Mouse (Mus musculus) CH12.LX (cell line): ENCODE data around the gene Acoxl. TPM values are rescaled to one million over a fixed set of nuclear protein-coding genes. Genes with fewer than 3 reads are reported as not detected.

Source experiments
- DNase-seq: peaks from one replicate; pipeline ENCODE4 v3.0.0-alpha.2; 2013; ENCODE audit errors: extremely low read depth
- H3K27ac ChIP-seq: 2 replicates; pipeline ENCODE4 v1.5.1; 2012; ENCODE audit warnings: low read depth, mild to moderate bottlenecking, control low read depth, moderate library complexity; ENCODE audit not compliant: insufficient read depth
- H3K27me3 ChIP-seq: replicated peaks from 2 replicates; pipeline ENCODE3; 2012; ENCODE audit warnings: inconsistent platforms
- H3K36me3 ChIP-seq, 2 experiments: replicated peaks in 1 of 2; 2 replicates each; pipeline versions ENCODE3 to v1.6.1; 2012; ENCODE audit warnings: inconsistent platforms in 1 of 2, low read length in 1 of 2, mild to moderate bottlenecking in 1 of 2, mixed read lengths in 1 of 2, moderate library complexity in 1 of 2; ENCODE audit not compliant: control insufficient read depth in 1 of 2, insufficient read depth in 1 of 2
- H3K4me1 ChIP-seq, 2 experiments: 2 replicates each; pipeline ENCODE4 v1.6.1; 2012; ENCODE audit warnings: inconsistent platforms in 1 of 2, moderate library complexity in 1 of 2; ENCODE audit not compliant: insufficient read depth in 2 of 2, control insufficient read depth in 1 of 2
- H3K4me2 ChIP-seq: 2 replicates; pipeline ENCODE4 v1.6.1; 2012; ENCODE audit warnings: low read depth, mild to moderate bottlenecking, control low read depth; ENCODE audit not compliant: poor library complexity, insufficient read depth, severe bottlenecking
- H3K4me3 ChIP-seq, 3 experiments: fragments of 150-350 bp in 1 of 3; sonication (generic) in 1 of 3; replicated peaks in 1 of 3; 2 replicates each; pipeline versions ENCODE3 to v1.5.1; 2011 to 2012; ENCODE audit warnings: low read depth in 2 of 3, low read length in 2 of 3, mild to moderate bottlenecking in 2 of 3, moderate library complexity in 2 of 3, control low read depth in 1 of 3, improper control_type of control experiment in 1 of 3, inconsistent platforms in 1 of 3, mixed read lengths in 1 of 3; ENCODE audit not compliant: poor library complexity in 1 of 3
- H3K79me2 ChIP-seq: replicated peaks from 2 replicates; pipeline ENCODE4 v1.6.1; 2012; ENCODE audit warnings: mild to moderate bottlenecking, moderate library complexity; ENCODE audit not compliant: control insufficient read depth, poor library complexity, insufficient read depth, severe bottlenecking; ENCODE audit errors: extremely low read depth
- H3K9ac ChIP-seq: 2 replicates; pipeline ENCODE4 v1.6.1; 2012; ENCODE audit warnings: low read depth, mild to moderate bottlenecking, control low read depth, moderate library complexity; ENCODE audit not compliant: insufficient read depth
- H3K9me3 ChIP-seq: replicated peaks from 2 replicates; pipeline ENCODE3; 2012; ENCODE audit warnings: low read length, inconsistent platforms, mixed read lengths
- BHLHE40 ChIP-seq: IDR thresholded peaks from 2 replicates; pipeline ENCODE4 v1.6.1; 2011; ENCODE audit warnings: mild to moderate bottlenecking, low read depth, low read length, improper control_type of control experiment
- ELF1 ChIP-seq: IDR thresholded peaks from 2 replicates; pipeline ENCODE4 v1.6.1; 2014; ENCODE audit warnings: low read depth, mild to moderate bottlenecking, inconsistent platforms, low read length, improper control_type of control experiment
- EP300 ChIP-seq: IDR thresholded peaks from 2 replicates; pipeline ENCODE4 v1.6.1; 2011; ENCODE audit warnings: low read length, improper control_type of control experiment
- ETS1 ChIP-seq: conservative IDR thresholded peaks from 2 replicates; pipeline ENCODE4 v1.6.1; 2012; ENCODE audit warnings: low read depth, mild to moderate bottlenecking, inconsistent platforms, low read length, improper control_type of control experiment, moderate library complexity
- GABPA ChIP-seq: IDR thresholded peaks from 2 replicates; pipeline ENCODE4 v1.6.1; 2012; ENCODE audit warnings: low read depth, low read length, improper control_type of control experiment, inconsistent platforms; ENCODE audit not compliant: insufficient replicate concordance
- IRF4 ChIP-seq: IDR thresholded peaks from 2 replicates; pipeline ENCODE4 v1.6.1; 2014; ENCODE audit warnings: low read depth, mild to moderate bottlenecking, inconsistent platforms, low read length, improper control_type of control experiment
- JUN ChIP-seq: IDR thresholded peaks from 2 replicates; pipeline ENCODE4 v1.6.1; 2011; ENCODE audit warnings: low read depth, mild to moderate bottlenecking, low read length, improper control_type of control experiment, moderate library complexity; ENCODE audit not compliant: insufficient read depth
- JUND ChIP-seq: conservative IDR thresholded peaks from 2 replicates; pipeline ENCODE4 v1.6.1; 2011; ENCODE audit warnings: low read depth, low read length, improper control_type of control experiment
- MAX ChIP-seq: IDR thresholded peaks from 2 replicates; pipeline ENCODE4 v1.6.1; 2011; ENCODE audit warnings: low read length, improper control_type of control experiment
- MXI1 ChIP-seq: IDR thresholded peaks from 2 replicates; pipeline ENCODE4 v1.6.1; 2011; ENCODE audit warnings: mild to moderate bottlenecking, low read depth, low read length, improper control_type of control experiment
- PAX5 ChIP-seq: IDR thresholded peaks from 2 replicates; pipeline ENCODE4 v1.6.1; 2012; ENCODE audit warnings: low read length, inconsistent platforms, mixed read lengths
- POLR2A ChIP-seq: IDR thresholded peaks from 2 replicates; pipeline ENCODE4 v1.6.1; 2011; ENCODE audit warnings: low read depth, mild to moderate bottlenecking, improper control_type of control experiment, low read length
- RAD21 ChIP-seq: IDR thresholded peaks from 2 replicates; pipeline ENCODE4 v1.6.1; 2011; ENCODE audit warnings: low read depth, mild to moderate bottlenecking, low read length, improper control_type of control experiment, moderate library complexity
- SIN3A ChIP-seq: IDR thresholded peaks from 2 replicates; pipeline ENCODE4 v1.6.1; 2012; ENCODE audit warnings: low read length, improper control_type of control experiment, inconsistent platforms
- TBP ChIP-seq: conservative IDR thresholded peaks from 2 replicates; pipeline ENCODE4 v1.6.1; 2011; ENCODE audit warnings: low read depth, low read length, improper control_type of control experiment
- TCF12 ChIP-seq: IDR thresholded peaks from 2 replicates; pipeline ENCODE4 v1.6.1; 2014; ENCODE audit warnings: low read depth, mild to moderate bottlenecking, inconsistent platforms, low read length, improper control_type of control experiment
- USF1 ChIP-seq: IDR thresholded peaks from 2 replicates; pipeline ENCODE4 v1.6.1; 2014; ENCODE audit warnings: low read depth, mild to moderate bottlenecking, inconsistent platforms, low read length, improper control_type of control experiment
- ZMIZ1 ChIP-seq: IDR thresholded peaks from 2 replicates; pipeline ENCODE4 v1.6.1; 2012; ENCODE audit warnings: low read depth, mild to moderate bottlenecking, inconsistent platforms, low read length, improper control_type of control experiment
- ZNF384 ChIP-seq: IDR thresholded peaks from 2 replicates; pipeline ENCODE4 v1.6.1; 2012; ENCODE audit warnings: low read depth, low read length, improper control_type of control experiment, inconsistent platforms
- dilution Hi-C: fragments of 300-500 bp; cut with MboI; formaldehyde crosslinking; loops from 2 replicates; pipeline ENCODE4 v1.14.3; 2020; ENCODE audit warnings: low sequenced_read_pairs; ENCODE audit not compliant: extremely low pct_unique_long_range_greater_than_20kb, extremely low pct_ligation_motif_present
- in situ Hi-C: fragments of 300-500 bp; cut with MboI; formaldehyde crosslinking; loops from 3 replicates; pipeline ENCODE4 v1.14.3; 2019; ENCODE audit warnings: low sequenced_read_pairs, low pct_ligation_motif_present, low pct_unique_long_range_greater_than_20kb, mixed read lengths
- polyA plus RNA-seq: library from polyadenylated mRNA; unstranded; fragments of >175 nt; gene quantifications from 2 replicates; pipeline ENCODE4 v1.2.1, GENCODE M21; 2012; ENCODE audit warnings: low read depth; ENCODE audit not compliant: insufficient read length
- total RNA-seq, 2 experiments: library from RNA; depleted of rRNA; stranded (reverse); fragments of 300-350 nt in 1 of 2; fragments of >200 nt in 1 of 2; gene quantifications; 2 replicates each; pipeline ENCODE4 v1.2.3; 2012 to 2014

The Acoxl gene
- total and polyA plus RNA-seq, 3 experiments, result 0.25 to 0.43 TPM; not detected in 1

GRCm38 (mm10) chr2:128117605-128118004 is 278.9 kb downstream of the Acoxl start:
- no peaks in the 10 kb centered on the region for H3K9me3 ChIP-seq
- no peak overlapping the region for H3K9ac ChIP-seq
- H3K4me1 ChIP-seq, result peaks cover 0 to 14% of the 10 kb centered on the region in 2 experiments; a peak in 2 of 4 replicates
- no peak overlapping the region for H3K4me3 ChIP-seq
- no peak overlapping the region for H3K27ac ChIP-seq
- no peaks in the 10 kb centered on the region for H3K27me3 ChIP-seq
- H3K4me2 ChIP-seq, result no peak overlapping the region
- in situ Hi-C loops (no loop called here), dilution Hi-C loops (no loop called here)
- DNase-seq, result no peak
- no peak for TF ChIP-seq TCF12
- no peak for TF ChIP-seq GABPA
- peak; percentile 41; the same call in 1 of the 2 replicates for TF ChIP-seq BHLHE40
- no peak for TF ChIP-seq MXI1
- 0 out of 2 replicates have a peak, but pooled peaks have one; percentile 10 for TF ChIP-seq EP300
- no peak for TF ChIP-seq JUN
- TF ChIP-seq, all 38 proteins: peak for 2
- Histone ChIP-seq H3K79me2 (no peaks in the 10 kb centered on the region), H3K36me3 (no peaks in the 10 kb centered on the region)

- no peak for DNase-seq
- TF ChIP-seq ETS1, result no peak
- no peak for TF ChIP-seq BHLHE40
- TF ChIP-seq USF1, result no peak
- TF ChIP-seq MXI1, result no peak
- TF ChIP-seq JUND, result no peak
- no peak for TF ChIP-seq ZNF384
- no peak for TF ChIP-seq SIN3A
- no peak for TF ChIP-seq PAX5
- no peak for TF ChIP-seq IRF4
- TF ChIP-seq JUN, result no peak
- no peak for TF ChIP-seq POLR2A
- TF ChIP-seq TBP, result no peak
- no peak for TF ChIP-seq ZMIZ1
- no peak for TF ChIP-seq RAD21
- no peak for TF ChIP-seq TCF12
- TF ChIP-seq MAX, result no peak
- no peak for TF ChIP-seq ELF1
- Histone ChIP-seq H3K27ac (no peak overlapping the region), H3K9ac (no peak overlapping the region), H3K79me2 (no peaks in the 10 kb centered on the region), H3K9me3 (peaks cover 7% of the 10 kb centered on the region), H3K4me3 (no peak overlapping the region), H3K4me2 (no peak overlapping the region), H3K4me1 (peaks cover 0 to 14% of the 10 kb centered on the region in 2 experiments; a peak in 2 of 4 replicates), H3K27me3 (no peaks in the 10 kb centered on the region), H3K36me3 (no peaks in the 10 kb centered on the region)
- in situ Hi-C loops (no loop called here), dilution Hi-C loops (no loop called here)
Observed at GRCm38 (mm10) chr2:128118971-128119370, 280.3 kb downstream of the Acoxl start.
